Mouse (Mus musculus) bone marrow macrophage, adult 2 months (primary cell): Measurements from ENCODE around the gene Arfgap1. TPM values are rescaled to one million over a fixed set of nuclear protein-coding genes. Genes with fewer than 3 reads are reported as not detected.

Experiments used
- H3K27ac ChIP-seq: 2 replicates; pipeline ENCODE4 v1.5.1; 2012; ENCODE audit warnings: low read depth, low read length; ENCODE audit not compliant: insufficient read depth
- H3K4me1 ChIP-seq: 2 replicates; pipeline ENCODE4 v1.6.1; 2012; ENCODE audit warnings: low read length; ENCODE audit not compliant: control insufficient read depth, insufficient read depth
- H3K4me3 ChIP-seq: 2 replicates; pipeline ENCODE4 v1.5.1; 2012; ENCODE audit warnings: mild to moderate bottlenecking, low read length, moderate library complexity; ENCODE audit not compliant: insufficient read depth
- CTCF ChIP-seq: IDR thresholded peaks from 2 replicates; pipeline ENCODE4 v1.5.1; 2012; ENCODE audit warnings: low read depth, mild to moderate bottlenecking, low read length, moderate library complexity
- POLR2A ChIP-seq: IDR thresholded peaks from 2 replicates; pipeline ENCODE4 v1.6.1; 2012; ENCODE audit warnings: mild to moderate bottlenecking, low read depth, low read length, borderline replicate concordance
- polyA plus RNA-seq: library from polyadenylated mRNA; stranded (reverse); fragments of >200 nt; gene quantifications from 2 replicates; pipeline ENCODE4 v1.2.4, GENCODE M21; 2012; ENCODE audit not compliant: missing spikeins, insufficient read depth, insufficient read length

The Arfgap1 gene
- polyA plus RNA-seq = 30.5 and 35.3 TPM in 2 replicates

GRCm38 (mm10) chr2:180967010-180967763 lies at the start of gene Arfgap1:
Gene Arfgap1, plus strand, starts transcription at chr2:180967225.
- Histone ChIP-seq H3K27ac (peak within 1 kb of the TSS; percentile 83), H3K4me3 (peak within 1 kb of the TSS; percentile 98), H3K4me1 (peaks cover 32% of the 10 kb centered on the region)
- TF ChIP-seq POLR2A = peak; percentile 58; the same call in 1 of the 2 replicates
- no peak for TF ChIP-seq CTCF

DNA sequence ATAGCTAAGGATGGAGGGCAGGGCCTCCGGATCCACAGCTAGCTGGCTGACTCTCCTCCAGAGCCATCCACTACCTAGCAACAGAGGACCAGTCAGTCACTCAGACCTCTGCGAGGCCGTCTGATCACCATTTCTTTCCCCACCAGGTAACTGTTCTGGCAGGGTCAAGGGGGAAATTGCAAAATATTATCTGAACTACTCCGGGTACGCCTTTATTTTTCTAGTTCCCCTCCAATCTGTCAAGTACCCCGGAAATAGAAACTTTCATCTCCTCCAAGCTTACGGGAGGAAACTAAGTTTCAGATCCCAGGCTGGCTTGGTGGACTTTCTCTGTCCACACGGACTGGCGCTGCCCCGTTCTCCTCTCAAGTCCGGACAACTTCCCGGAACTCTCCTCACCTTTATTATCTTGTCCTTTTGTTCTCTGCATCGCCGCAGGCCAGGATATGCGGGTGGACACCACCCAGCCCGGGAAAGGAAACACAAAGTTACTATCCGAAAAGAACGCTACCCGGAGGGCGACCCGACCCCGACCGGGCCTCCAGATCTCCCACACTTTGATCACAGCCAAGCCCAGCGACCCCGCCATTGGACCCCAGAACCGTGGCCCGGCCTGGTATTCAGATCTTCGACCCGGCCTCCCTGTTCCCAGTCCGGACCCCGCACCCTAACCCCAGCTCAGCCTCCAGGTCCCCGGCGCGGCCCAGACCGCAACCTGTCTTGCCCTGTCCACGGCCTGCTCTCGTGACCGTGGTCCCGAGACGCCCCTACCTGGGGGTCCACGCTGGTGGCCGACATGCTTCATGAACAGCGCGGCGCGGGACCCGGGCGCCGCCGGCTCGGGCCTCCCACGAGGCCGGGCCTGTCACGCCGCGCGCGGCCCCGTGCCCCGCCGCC lies 46.9 kb upstream of the Arfgap1 start:
- H3K27ac ChIP-seq = peak overlapping the region; percentile 21; the same call in 1 of the 2 replicates
- H3K4me1 ChIP-seq = peaks cover 15% of the 10 kb centered on the region
- H3K4me3 ChIP-seq = peak overlapping the region; percentile 91
- TF ChIP-seq CTCF (no peak), POLR2A (no peak)

- TF ChIP-seq POLR2A (no peak), CTCF (no peak)
- peak within 1 kb of the TSS; percentile 21; the same call in 1 of the 2 replicates for H3K27ac ChIP-seq
Observed at GRCm38 (mm10) chr2:180920810-180921400, 46.1 kb upstream of the Arfgap1 start, which contains the start of gene Ythdf1. Gene Ythdf1, minus strand, starts transcription at chr2:180920949.

GRCm38 (mm10) chr2:180922739-180923138 lies 44.3 kb upstream of the Arfgap1 start:
- no peak overlapping the region for H3K4me3 ChIP-seq
- TF ChIP-seq POLR2A (no peak), CTCF (no peak)
- no peak overlapping the region for H3K27ac ChIP-seq
- peaks cover 10% of the 10 kb centered on the region for H3K4me1 ChIP-seq

More at GRCm38 (mm10) chr2:180920810-180921400, 46.1 kb upstream of the Arfgap1 start, which contains the start of gene Ythdf1:
- Histone ChIP-seq H3K4me1 (peaks cover 15% of the 10 kb centered on the region), H3K4me3 (peak within 1 kb of the TSS; percentile 91)

GRCm38 (mm10) chr2:180925176-180925575 lies 41.8 kb upstream of the Arfgap1 start:
- Histone ChIP-seq H3K4me1 (peaks cover 3% of the 10 kb centered on the region), H3K27ac (no peak overlapping the region), H3K4me3 (no peak overlapping the region)
- peak; percentile 90 for TF ChIP-seq CTCF
- TF ChIP-seq POLR2A = no peak

- no peak within 1 kb of the TSS for H3K4me3 ChIP-seq
- TF ChIP-seq CTCF (no peak), POLR2A (no peak)
- no peaks in the 10 kb centered on the region for H3K4me1 ChIP-seq
- no peak within 1 kb of the TSS for H3K27ac ChIP-seq
Observed at GRCm38 (mm10) chr2:180928723-180929122, 38.3 kb upstream of the Arfgap1 start, which contains the start of gene Birc7. Gene Birc7, plus strand, starts transcription at chr2:180929023.

DNA sequence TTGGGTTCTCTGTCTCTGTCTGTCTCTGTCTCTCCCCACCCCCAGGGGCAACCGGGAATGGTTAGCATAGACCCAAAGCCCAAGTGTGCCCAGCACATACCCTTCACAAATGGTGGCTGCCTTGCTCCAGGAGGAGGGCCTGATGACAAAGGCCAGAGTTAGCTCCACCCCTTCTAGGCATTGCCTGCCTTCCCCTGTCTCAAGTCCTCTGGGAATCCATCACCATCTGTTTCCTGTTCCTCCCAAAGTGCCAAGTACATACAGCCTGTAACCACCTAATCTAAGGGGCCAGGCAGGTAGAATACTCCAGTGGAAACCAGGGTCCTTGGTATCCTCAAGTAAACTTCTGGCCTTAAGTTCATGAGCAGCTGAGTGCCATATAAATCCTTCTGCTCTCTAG lies 34.6 kb upstream of the Arfgap1 start:
- TF ChIP-seq CTCF = no peak
- TF ChIP-seq POLR2A = no peak
- Histone ChIP-seq H3K4me3 (no peak overlapping the region), H3K4me1 (no peaks in the 10 kb centered on the region), H3K27ac (no peak overlapping the region)

DNA sequence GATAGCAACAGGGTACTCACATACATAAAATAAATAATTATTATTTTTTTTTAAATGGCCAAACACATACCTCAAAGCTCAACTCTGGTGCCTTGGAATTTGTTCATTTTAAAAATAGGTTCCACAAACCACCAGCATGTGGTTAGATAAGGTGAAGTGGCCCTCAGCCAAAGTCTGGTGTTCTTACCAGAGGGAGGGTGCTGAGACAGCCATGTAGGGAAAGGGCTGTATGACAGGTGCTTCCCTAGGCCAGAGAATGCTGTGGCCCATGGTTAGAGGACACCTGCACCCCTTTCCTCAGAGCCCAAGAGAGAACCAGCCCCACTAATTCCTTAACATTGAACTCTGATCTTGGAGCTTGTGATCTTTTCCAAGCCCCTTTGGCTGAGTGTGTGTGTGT lies 26.8 kb upstream of the Arfgap1 start:
- Histone ChIP-seq H3K4me3 (no peak overlapping the region), H3K27ac (no peak overlapping the region), H3K4me1 (no peaks in the 10 kb centered on the region)
- TF ChIP-seq POLR2A (no peak), CTCF (no peak)

DNA sequence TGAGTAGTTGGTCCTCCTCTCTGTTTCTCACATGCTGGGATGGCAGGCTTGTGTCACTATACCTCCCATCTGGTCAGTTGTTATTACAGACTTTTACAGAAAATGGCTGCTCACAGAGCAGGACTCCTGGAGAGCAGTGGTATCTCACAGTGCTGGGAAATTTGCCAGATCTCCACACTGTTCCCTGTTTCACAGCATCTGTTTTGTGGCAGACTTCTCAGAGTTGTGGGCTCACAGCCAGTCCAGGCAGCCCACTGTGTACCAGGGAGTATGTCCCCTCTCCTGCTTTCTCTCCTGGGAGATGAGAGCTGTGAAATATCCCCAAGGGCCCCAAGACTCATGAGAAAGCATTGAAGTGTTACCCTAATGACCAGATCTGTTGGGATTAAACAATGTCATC lies 25.2 kb upstream of the Arfgap1 start:
- Histone ChIP-seq H3K27ac (no peak overlapping the region), H3K4me1 (no peaks in the 10 kb centered on the region), H3K4me3 (no peak overlapping the region)
- no peak for TF ChIP-seq POLR2A
- TF ChIP-seq CTCF = no peak
